Mouse (Mus musculus): Measurements from ENCODE around the gene Grk2. TPM values are rescaled to one million over a fixed set of nuclear protein-coding genes. Genes with fewer than 3 reads are reported as not detected.

The Grk2 gene
- polyA plus RNA-seq, 1 experiment from 2014 or later = 15.9 TPM

DNA sequence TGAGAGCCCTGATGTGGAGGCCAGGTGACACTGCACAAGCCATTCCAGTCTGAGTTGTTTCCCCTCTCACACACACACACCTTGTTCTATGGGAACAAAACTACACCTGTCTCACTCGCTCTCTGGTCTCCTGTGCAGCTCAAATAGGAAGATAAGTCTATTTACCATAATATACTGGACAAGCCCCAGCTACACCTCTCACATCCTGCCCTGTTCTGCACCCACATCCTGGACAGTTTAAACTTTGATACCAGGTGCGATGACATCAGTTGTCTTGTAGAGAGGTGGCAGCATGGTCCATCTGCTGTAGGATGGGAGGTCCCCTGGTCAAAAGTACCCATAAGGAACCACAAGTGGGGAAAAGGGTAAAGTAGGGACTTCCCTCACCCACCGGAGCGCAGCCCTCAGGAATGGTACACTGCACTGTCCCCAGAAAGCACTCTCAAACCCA is 1.1 kb downstream of the Grk2 start:
- no peak for ATAC-seq (ENCODE audit: low FRiP score, low TSS enrichment)
- Histone ChIP-seq H3K36me3 (ENCODE audit: insufficient read depth, low read length) (no peaks in the 10 kb centered on the region), H3K27me3 (ENCODE audit: insufficient read depth, low read length) (no peaks in the 10 kb centered on the region), H3K9ac (replicated peaks; ENCODE audit: low read length) (peak overlapping the region; percentile 97), H3K4me2 (replicated peaks; ENCODE audit: low read depth, low read length) (peak overlapping the region; percentile 77), H3K27ac (ENCODE audit: low read length) (peak overlapping the region; percentile 43), H3K4me1 (ENCODE audit: insufficient read depth, low read length) (peaks cover 57% of the 10 kb centered on the region), H3K9me3 (ENCODE audit: low read length) (no peaks in the 10 kb centered on the region), H3K4me3 (ENCODE audit: low read length) (peak overlapping the region; percentile 98)
- WGBS = 44% methylated on average over 4 of the region's 4 CpGs

DNA sequence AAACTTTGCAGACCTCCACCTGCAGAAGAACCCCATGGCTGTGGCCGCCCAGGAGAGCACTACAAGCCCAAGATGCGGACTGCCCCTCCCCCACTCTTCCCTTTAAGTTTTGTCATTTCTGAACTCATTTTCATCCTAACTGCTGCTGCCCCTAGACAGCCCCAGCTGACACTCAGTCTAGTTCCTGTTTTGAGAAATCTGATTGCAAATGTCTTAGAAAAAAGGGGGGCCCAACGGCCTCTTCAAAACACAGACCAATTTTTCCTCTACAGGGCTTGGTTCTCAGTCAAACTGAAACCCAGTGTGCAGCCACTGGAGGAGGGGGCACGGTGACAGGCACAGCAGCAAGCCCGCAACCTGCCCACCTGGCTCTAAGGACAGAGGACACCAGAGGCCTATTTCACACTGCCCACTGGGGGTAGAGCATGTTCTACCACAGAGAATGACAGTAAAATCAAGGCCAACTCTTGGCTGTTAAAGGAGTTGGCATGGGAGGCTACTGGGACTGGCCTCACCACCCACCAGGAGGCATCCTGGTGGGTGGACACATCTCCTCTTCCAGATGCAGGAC is 1.7 kb downstream of the Grk2 start:
- ATAC-seq (ENCODE audit: low FRiP score, low TSS enrichment) = no peak
- peak overlapping the region; percentile 43 for H3K27ac ChIP-seq (ENCODE audit: low read length)
- H3K27me3 ChIP-seq (ENCODE audit: insufficient read depth, low read length) = no peaks in the 10 kb centered on the region
- peak overlapping the region; percentile 98 for H3K4me3 ChIP-seq (ENCODE audit: low read length)
- H3K9ac ChIP-seq (replicated peaks; ENCODE audit: low read length) = peak overlapping the region; percentile 97
- peaks cover 63% of the 10 kb centered on the region for H3K4me1 ChIP-seq (ENCODE audit: insufficient read depth, low read length)
- H3K4me2 ChIP-seq (replicated peaks; ENCODE audit: low read depth, low read length) = peak overlapping the region; percentile 77
- WGBS = 68% methylated on average over 5 of the region's 5 CpGs
- no peaks in the 10 kb centered on the region for H3K9me3 ChIP-seq (ENCODE audit: low read length)
- no peaks in the 10 kb centered on the region for H3K36me3 ChIP-seq (ENCODE audit: insufficient read depth, low read length)

DNA sequence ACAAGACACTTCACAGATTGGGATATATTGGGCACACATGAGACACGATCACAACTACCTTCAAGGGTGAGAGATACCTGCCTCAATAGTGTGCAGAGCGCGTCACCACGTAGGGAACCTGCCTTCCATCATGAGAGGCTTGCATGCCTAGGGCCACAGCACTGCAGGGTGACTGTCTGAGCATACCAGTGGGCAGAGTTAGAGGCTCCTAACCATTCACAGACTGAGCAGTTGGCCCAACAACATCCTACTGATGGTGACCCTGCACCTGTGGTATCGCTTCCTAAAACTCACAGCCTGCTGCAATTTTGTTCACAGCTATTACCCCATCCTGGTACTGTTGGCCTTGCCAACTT is 2.4 kb downstream of the Grk2 start:
- no peaks in the 10 kb centered on the region for H3K9me3 ChIP-seq (ENCODE audit: low read length)
- no peaks in the 10 kb centered on the region for H3K36me3 ChIP-seq (ENCODE audit: insufficient read depth, low read length)
- no peak overlapping the region for H3K9ac ChIP-seq (replicated peaks; ENCODE audit: low read length)
- H3K4me3 ChIP-seq (ENCODE audit: low read length) = no peak overlapping the region
- no peaks in the 10 kb centered on the region for H3K27me3 ChIP-seq (ENCODE audit: insufficient read depth, low read length)
- H3K27ac ChIP-seq (ENCODE audit: low read length) = no peak overlapping the region
- H3K4me2 ChIP-seq (replicated peaks; ENCODE audit: low read depth, low read length) = peak overlapping the region; percentile 47; the same call in 1 of the 2 replicates
- no peak for ATAC-seq (ENCODE audit: low FRiP score, low TSS enrichment)
- 95% methylated on average over 5 of the region's 5 CpGs for WGBS
- H3K4me1 ChIP-seq (ENCODE audit: insufficient read depth, low read length) = peaks cover 63% of the 10 kb centered on the region

DNA sequence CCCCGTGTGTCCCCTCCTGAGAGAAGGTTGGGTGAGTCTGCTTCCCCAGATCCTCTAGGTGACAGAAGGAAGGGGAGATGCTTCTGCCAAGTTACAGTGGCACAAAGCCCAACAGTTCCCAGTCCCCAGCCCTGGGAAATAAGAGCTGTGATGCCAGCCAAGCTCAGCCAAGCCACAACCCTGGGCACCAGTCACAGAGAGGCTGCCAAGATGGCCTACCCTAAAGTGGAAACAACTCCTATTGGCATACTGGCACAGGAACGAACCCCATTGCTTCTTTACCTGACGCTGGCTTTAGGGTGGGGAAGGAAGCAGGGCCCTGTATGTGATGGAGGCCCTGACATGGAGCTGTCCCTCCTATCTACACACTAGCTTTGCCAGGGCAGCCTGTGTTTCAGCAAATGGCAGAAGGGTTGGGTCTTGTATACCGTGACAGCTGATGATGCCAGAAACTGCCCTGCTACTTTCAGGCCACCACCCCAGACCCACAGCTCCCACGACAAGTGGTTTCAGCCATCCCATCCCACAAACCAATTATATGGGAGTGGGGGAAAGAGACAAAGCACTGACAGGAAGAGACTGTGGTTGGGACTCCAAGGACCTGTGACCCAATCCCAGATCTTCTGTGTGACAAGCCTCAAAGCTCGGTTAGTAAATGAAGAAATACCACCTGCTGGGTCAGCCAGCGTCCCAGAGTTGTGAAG is 2.9 kb downstream of the Grk2 start:
- H3K36me3 ChIP-seq (ENCODE audit: insufficient read depth, low read length) = no peaks in the 10 kb centered on the region
- peaks cover 63% of the 10 kb centered on the region for H3K4me1 ChIP-seq (ENCODE audit: insufficient read depth, low read length)
- WGBS = 58% methylated on average over 7 of the region's 7 CpGs
- peak overlapping the region; percentile 28 for H3K4me3 ChIP-seq (ENCODE audit: low read length)
- H3K27ac ChIP-seq (ENCODE audit: low read length) = peak overlapping the region; percentile 70
- H3K4me2 ChIP-seq (replicated peaks; ENCODE audit: low read depth, low read length) = peak overlapping the region; percentile 47
- no peak for ATAC-seq (ENCODE audit: low FRiP score, low TSS enrichment)
- H3K9ac ChIP-seq (replicated peaks; ENCODE audit: low read length) = peak overlapping the region; percentile 53
- H3K9me3 ChIP-seq (ENCODE audit: low read length) = no peaks in the 10 kb centered on the region
- H3K27me3 ChIP-seq (ENCODE audit: insufficient read depth, low read length) = no peaks in the 10 kb centered on the region

DNA sequence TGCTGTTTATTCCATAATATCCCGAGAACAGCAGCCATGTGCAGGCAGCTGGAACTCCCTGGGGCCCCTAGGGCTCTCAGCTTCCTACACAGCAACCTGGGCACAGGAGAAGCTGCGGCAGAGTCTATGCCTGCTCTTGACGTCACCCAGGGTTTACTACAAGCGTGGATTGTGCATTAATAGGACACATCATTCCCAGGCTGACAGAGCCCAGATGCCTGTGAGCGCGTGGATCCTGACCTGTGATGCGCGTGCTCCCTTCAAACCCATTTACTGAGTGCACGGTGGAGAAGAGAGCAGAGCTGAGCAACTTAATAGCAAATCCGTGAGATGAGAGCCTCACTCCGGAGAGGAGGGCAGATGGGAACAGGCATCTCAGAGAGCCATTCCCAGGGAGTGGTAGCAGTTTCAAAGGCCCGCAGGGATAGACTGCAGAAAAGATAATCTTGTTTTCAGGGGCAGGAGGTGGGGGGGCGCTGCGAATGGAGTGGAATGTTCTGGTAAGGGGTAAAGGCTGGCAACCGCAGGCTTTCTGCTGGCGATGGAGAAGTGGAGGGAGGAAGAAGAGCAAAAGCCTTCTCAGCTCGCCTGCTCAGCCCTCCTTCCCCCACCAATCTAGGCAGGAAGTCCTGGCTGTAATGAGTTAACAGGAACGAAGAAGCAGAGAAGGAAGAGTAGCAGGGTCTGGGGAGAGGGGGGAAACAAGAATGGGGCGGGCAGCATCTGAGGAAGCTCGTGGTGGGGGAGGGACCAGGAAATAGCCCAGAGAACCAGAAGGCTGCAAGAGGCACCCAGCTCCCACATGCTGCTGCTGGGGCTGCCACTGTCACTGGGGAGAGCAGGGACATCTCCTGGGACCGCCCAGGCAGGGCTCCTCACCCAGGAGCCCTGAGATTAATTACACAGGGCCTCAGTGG is 4.0 kb downstream of the Grk2 start:
- no peaks in the 10 kb centered on the region for H3K9me3 ChIP-seq (ENCODE audit: low read length)
- ATAC-seq (ENCODE audit: low FRiP score, low TSS enrichment) = 0 out of 2 replicates have a peak, but pooled peaks have one; percentile 33
- H3K4me1 ChIP-seq (ENCODE audit: insufficient read depth, low read length) = peaks cover 67% of the 10 kb centered on the region
- 23% methylated on average over 21 of the region's 21 CpGs for WGBS
- H3K27me3 ChIP-seq (ENCODE audit: insufficient read depth, low read length) = no peaks in the 10 kb centered on the region
- peak overlapping the region; percentile 70 for H3K27ac ChIP-seq (ENCODE audit: low read length)
- H3K4me3 ChIP-seq (ENCODE audit: low read length) = peak overlapping the region; percentile 28
- peak overlapping the region; percentile 53 for H3K9ac ChIP-seq (replicated peaks; ENCODE audit: low read length)
- peak overlapping the region; percentile 47 for H3K4me2 ChIP-seq (replicated peaks; ENCODE audit: low read depth, low read length)
- H3K36me3 ChIP-seq (ENCODE audit: insufficient read depth, low read length) = no peaks in the 10 kb centered on the region

DNA sequence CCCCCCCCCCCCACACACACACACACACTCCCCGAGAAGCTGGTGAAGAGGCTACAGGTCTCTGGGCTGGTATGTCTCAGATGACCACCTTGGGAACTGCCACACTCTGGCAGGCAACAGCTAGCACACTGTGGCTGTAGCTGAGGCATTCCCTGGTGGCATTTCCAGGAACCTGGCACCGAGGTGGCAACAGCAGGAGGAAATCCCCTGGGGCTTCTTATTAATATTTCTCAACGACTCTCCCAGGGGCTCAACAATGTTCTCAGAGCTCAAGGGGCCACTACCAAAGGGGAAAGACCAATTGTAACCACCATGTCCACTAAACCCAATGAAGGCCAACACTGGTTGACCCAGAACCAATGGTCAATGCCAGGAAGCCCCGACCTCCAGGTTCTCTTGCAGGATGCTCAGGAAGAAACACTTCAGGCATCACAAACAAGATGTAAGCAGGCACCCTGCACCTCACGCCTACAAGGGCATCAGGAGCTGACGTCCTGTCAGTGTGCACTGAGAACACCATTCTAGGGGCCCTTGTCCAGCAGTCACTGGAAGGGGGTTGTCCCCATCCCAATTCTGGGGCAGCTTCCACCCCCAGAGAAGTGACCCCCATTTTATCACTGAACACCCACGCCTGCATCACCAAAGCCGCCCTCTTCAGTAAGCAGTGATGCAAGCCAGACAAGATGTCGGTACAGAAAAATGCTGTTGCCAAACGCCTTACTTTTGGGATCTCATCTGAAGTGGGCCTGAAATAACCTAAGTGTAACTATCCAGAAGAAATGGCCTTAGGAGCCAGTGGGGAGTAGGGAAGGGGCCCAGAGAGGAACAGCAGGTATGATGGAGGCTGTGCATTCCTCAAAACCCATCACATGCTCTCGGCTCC is 4.9 kb downstream of the Grk2 start:
- Histone ChIP-seq H3K9ac (replicated peaks; ENCODE audit: low read length) (0 out of 2 replicates have a peak overlapping the region, but pooled peaks have one; percentile 50), H3K4me1 (ENCODE audit: insufficient read depth, low read length) (peaks cover 62% of the 10 kb centered on the region)

DNA sequence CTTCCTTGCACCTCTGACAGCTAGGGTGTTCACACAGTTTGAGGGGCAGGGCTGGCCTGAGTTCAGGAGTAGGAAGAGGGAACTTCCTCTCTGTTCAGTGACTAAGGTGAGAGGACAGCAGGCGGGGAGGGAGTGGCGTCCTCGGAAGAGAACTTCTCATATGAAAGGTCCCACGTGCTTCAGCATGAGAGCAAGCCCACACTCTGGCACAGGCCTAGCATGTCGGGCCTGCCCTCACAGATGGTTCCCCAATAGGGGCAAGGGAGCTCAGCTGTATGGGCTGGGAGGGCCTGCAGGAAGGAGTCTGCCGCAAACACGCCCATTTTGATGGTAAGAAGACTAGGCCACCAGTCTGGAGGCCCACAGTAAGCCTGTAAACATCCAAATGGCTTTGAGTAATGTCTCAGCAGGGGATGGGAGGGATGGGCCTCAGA is 5.7 kb downstream of the Grk2 start:
- peaks cover 62% of the 10 kb centered on the region for H3K4me1 ChIP-seq (ENCODE audit: insufficient read depth, low read length)
- H3K4me3 ChIP-seq (ENCODE audit: low read length) = no peak overlapping the region
- H3K27ac ChIP-seq (ENCODE audit: low read length) = peak overlapping the region; percentile 67; the same call in 1 of the 2 replicates
- no peak overlapping the region for H3K4me2 ChIP-seq (replicated peaks; ENCODE audit: low read depth, low read length)
- ATAC-seq (ENCODE audit: low FRiP score, low TSS enrichment) = no peak
- 46% methylated on average over 7 of the region's 7 CpGs for WGBS
- no peaks in the 10 kb centered on the region for H3K27me3 ChIP-seq (ENCODE audit: insufficient read depth, low read length)
- H3K36me3 ChIP-seq (ENCODE audit: insufficient read depth, low read length) = no peaks in the 10 kb centered on the region
- no peak overlapping the region for H3K9ac ChIP-seq (replicated peaks; ENCODE audit: low read length)
- H3K9me3 ChIP-seq (ENCODE audit: low read length) = no peaks in the 10 kb centered on the region

More for the DNA sequence above, 4.9 kb downstream of the Grk2 start:
- no peaks in the 10 kb centered on the region for H3K9me3 ChIP-seq (ENCODE audit: low read length)
- no peak for ATAC-seq (ENCODE audit: low FRiP score, low TSS enrichment)
- 0 out of 2 replicates have a peak overlapping the region, but pooled peaks have one; percentile 28 for H3K4me3 ChIP-seq (ENCODE audit: low read length)
- peak overlapping the region; percentile 70 for H3K27ac ChIP-seq (ENCODE audit: low read length)
- no peaks in the 10 kb centered on the region for H3K36me3 ChIP-seq (ENCODE audit: insufficient read depth, low read length)
- WGBS = 63% methylated on average over 11 of the region's 11 CpGs
- no peaks in the 10 kb centered on the region for H3K27me3 ChIP-seq (ENCODE audit: insufficient read depth, low read length)
- peak overlapping the region; percentile 47 for H3K4me2 ChIP-seq (replicated peaks; ENCODE audit: low read depth, low read length)

DNA sequence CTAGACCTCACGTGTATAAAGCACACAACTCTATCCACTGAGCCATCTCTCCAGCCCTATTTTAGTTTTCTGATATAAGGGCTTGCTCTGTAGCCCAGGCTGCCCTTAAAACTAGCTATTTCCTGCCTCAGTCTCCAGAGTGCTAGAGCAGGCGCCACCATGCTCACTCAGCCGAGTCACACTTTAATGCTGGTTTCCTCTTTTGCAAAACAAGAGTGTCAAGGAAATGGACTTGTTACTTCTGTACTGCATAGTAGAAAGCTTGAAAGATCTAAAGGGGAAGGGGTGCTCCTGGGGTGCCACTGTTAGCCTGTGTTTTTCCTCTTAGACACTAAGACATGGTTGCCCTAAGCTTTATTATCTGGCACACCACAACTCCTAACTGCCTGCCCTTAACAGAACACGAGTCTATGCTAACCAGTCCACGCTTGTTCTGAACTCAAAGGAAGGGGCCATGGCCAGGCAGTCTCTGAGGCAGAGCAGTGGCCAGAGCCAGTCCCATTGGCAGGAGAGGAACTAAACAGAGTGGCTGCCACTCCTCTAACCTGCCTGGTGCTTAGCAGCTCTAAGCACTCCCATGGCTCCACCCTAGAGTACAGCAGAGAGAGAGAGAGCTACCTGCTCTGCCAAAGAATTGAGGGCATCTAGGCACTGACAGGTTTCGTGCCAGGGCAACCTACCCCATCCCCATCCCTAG is 6.3 kb downstream of the Grk2 start:
- no peak for ATAC-seq (ENCODE audit: low FRiP score, low TSS enrichment)
- no peaks in the 10 kb centered on the region for H3K36me3 ChIP-seq (ENCODE audit: insufficient read depth, low read length)
- WGBS = 75% methylated on average over 6 of the region's 6 CpGs
- H3K4me3 ChIP-seq (ENCODE audit: low read length) = no peak overlapping the region
- peaks cover 57% of the 10 kb centered on the region for H3K4me1 ChIP-seq (ENCODE audit: insufficient read depth, low read length)
- peak overlapping the region; percentile 67 for H3K27ac ChIP-seq (ENCODE audit: low read length)
- H3K27me3 ChIP-seq (ENCODE audit: insufficient read depth, low read length) = no peaks in the 10 kb centered on the region
- H3K9ac ChIP-seq (replicated peaks; ENCODE audit: low read length) = no peak overlapping the region; the same call in 1 of the 2 replicates
- no peaks in the 10 kb centered on the region for H3K9me3 ChIP-seq (ENCODE audit: low read length)
- H3K4me2 ChIP-seq (replicated peaks; ENCODE audit: low read depth, low read length) = no peak overlapping the region

Measured in kidney, embryonic 16.5 days (tissue).